Mouse (Mus musculus): Measurements from ENCODE around the gene Mia2. TPM values are rescaled to one million over a fixed set of nuclear protein-coding genes. Genes with fewer than 3 reads are reported as not detected.
"Not testable (repeated sequence)": the region's sequence is repeated elsewhere in the genome, so short reads cannot be mapped to it uniquely, and the experiment has no call there.

Gene Mia2
- total RNA-seq, 4 experiments from 2014 or later: 92.5 to 114 (median 104) TPM

DNA sequence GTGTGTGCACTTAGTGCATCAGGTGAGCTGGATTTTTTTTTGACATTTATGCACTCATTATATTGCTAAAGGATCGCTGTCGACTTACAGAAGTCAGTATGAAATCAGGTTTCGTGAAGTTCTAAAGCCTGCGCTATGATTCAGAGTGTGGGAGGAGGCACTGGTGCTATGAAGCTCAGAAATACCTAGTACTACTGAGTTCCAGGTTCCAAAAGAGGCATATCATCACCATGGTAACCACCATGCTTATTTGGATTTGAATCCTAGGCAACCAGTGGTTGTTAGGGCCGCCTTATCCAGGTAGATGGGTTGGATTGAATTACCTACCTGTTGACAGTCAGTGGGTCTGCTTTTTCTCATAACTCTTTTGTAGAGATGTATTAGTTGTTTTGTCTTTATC lies 132.8 kb downstream of the Mia2 start:
- no peak for DNase-seq (ENCODE audit: low spot score in 2 of 2)

DNA sequence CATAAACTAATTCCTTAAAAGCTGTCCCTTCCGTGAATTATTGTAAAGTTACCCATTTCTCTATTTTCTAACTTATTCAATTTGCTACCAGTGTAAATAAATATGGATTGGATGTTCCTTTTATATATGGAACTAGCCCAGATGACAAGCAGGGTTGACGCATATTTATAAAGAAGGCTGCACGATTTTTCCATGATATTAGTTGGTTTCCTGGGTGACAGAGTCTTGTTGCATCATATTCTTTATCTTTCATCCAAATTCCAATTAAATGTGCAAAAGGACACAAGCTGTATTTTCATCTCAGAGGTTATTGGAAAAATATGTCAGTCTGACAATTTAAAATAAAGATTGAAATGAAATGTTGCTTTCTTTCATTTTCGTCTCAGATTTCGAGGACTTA lies 142.8 kb downstream of the Mia2 start:
- no peak for DNase-seq (ENCODE audit: low spot score in 2 of 2)

DNA sequence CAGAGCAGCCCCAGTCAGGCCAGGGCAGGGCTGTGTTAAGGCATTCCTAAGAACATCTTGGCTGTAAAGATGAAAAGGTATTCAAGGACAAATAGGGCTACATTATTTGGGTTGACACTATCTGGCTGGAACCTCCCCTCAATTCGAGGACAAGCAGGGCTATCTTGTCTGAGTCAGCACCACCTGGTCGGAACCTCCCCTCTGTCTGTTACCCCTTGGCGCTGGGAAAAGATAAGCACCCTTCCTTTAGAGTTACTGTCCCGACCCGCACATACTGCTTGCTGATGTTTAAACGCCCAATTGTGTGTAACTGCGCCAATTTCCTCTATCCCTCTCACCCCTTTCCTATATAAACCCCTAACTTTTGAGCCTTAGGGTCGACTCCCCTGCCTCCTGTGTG lies 145.4 kb downstream of the Mia2 start:
- DNase-seq (ENCODE audit: low spot score in 2 of 2): not testable (repeated sequence)

Small RNA genes lying within 50 kb of the gene (microRNA-seq; reads per million reads assigned to microRNA genes)
- not detected for gene Gm27284

Other genes with a start within 250 kb of the Mia2 start
- 10 to 100 TPM; 64.6 to 68.1 (median 66.6) TPM for gene Sec23a, start 83.8 kb upstream of the Mia2 start, total RNA-seq (2022)
- 1 to 10 TPM; 3.9 to 5.9 (median 5.4) TPM for gene Gemin2, start 82.4 kb upstream of the Mia2 start, total RNA-seq (2022)
- gene Trappc6b, start 34.3 kb upstream of the Mia2 start, total RNA-seq (2022): 10 to 100 TPM; 47.6 to 70.5 (median 62.1) TPM
- 10 to 100 TPM; 12.1 to 18.3 (median 13.4) TPM for gene Pnn, start 28.9 kb upstream of the Mia2 start, total RNA-seq (2022)
- gene Fbxo33, start 123.9 kb downstream of the Mia2 start, total RNA-seq (2022): 1 to 10 TPM; 1.2 to 4.4 (median 3.3) TPM